Mouse (Mus musculus) cerebellum, adult 11 months (tissue): Measurements from ENCODE around the gene Zfp365.

Experiments used
- DNase-seq: peaks from one replicate; pipeline ENCODE4 v3.0.0; 2022

Gene Zfp365

DNA sequence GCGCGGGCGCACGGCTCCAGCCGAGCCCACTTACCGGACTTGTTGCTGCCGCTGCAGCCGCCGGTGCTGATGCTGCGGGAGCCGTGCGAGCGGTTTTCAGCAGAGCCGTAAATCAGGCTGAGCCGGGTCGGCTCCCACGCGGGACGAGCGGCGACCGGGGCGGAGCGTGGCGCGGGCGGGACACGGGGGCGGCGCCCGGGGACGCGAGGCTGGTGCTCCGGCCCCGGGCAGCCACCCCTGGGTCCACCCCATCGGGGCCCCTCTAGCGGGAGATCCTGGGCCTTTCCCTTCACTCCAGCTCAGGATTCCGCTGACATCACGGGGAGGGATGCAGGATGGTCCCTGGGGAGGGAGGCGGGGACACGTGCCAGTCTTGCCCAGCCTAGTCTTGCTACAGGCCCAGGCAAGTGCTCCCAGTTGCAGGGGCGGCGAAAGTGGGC lies at the start of gene Zfp365:
TSS of gene Zfp365 (minus strand) at position 326 of the 440 bp plus-strand sequence.
- peak; percentile 55 for DNase-seq

DNA sequence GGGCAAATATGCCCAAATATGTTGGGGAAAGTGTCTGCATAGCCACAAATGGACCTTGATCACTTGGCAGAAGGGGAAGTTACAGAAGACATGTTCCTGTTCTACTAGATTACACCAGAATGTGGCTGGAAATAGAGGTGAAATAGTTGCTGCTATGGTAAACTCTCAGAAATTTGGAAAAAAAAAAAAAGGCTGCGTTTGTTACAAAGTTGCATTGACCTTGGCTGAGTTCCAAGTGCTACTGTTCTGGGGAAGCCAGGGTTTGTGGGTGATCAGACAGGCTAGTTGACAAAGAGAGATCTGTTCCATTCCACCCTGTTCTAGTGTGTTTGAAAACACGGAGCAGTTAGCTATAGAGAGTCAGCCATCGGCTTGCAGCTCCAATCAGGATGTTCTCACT lies 47.5 kb upstream of the Zfp365 start:
- no peak for DNase-seq

DNA sequence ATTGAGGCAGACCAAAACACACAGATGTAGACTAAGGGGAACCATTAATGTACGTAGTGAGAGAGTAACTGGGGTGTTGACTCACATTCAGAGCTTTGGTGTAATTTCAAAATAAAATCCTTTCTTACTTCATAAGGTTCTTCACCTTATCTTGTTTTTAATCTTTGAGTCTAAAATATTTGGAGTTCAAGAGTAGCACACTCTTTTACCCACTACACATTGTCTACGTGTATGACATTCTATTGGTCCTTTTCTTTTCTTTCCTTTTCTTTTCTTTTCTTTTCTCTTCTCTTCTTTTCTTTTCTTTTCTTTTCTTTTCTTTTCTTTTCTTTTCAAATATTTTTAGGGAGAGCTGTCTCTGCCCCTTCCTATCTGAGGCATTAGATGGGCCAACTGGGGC lies 43.5 kb upstream of the Zfp365 start:
- no peak for DNase-seq

DNA sequence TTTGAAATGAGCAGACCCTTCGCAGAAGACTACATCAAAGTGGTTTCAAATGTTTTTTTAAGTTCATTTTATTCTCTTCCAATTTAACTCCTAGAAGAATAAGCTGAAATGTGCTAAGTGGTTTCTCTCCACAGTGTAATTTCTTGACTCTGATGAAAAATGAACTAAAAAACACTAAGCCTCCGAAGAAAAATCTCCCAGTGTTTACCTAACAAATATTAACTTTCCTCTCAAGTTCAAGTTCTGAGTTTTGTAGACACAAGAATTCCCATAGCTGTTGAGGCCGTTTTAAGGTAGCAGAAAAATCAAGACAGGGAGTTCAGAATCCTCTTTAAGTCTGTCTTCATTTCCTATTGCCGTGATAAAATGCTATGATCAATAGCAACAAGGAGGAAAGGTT lies 39.2 kb upstream of the Zfp365 start:
- no peak for DNase-seq

DNA sequence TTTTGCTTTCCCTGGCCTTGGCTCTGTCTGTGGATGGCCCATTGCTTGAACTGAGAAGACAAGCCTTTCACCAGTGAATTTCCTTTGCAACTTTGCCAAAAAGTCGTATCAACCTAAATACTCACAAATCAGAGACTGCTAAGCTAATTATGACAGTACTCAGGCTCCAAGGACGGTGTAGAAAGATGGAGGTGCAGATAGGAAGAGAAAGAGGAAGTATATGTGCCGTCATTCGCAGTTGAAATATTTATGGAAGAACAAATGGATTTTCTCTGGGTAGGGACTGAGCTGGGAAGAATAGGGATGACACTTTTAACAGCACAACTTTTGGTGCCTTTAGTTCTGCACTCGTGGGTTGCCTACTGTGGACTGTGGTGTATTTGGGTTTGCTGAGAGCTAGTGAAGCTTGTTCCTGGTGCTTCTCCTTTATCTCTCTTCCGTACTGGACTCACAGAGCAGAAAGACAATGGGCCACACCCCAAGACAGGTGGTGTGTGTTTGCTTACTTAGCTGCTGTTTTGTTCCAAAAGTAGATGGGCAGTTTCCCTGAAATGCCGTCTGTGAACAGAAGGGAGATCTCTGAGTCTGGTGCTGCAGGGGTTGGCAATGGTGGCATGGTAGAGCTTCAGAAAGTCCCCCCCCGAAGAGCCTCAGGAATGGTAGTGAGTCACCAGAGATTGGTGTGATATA lies 37.7 kb upstream of the Zfp365 start:
- DNase-seq, result no peak

DNA sequence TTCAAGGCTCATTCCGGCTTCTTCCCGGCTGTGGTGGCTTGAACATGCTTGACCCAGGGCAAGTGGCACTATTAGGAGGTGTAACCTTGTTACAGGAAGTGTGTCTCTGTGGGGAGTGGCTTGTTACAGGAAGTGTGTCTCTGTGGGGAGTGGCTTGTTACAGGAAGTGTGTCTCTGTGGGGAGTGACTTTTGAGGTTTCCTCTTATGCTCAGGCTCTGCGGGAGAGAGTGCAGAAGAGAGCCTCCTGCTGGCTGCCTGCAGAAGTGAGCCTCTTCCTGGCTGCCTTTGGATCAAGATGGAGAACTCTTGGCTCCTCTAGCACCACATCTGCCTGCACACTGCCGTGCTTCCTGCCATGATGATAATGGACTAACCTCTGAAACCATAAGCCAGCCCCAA lies 31.1 kb upstream of the Zfp365 start:
- no peak for DNase-seq

DNA sequence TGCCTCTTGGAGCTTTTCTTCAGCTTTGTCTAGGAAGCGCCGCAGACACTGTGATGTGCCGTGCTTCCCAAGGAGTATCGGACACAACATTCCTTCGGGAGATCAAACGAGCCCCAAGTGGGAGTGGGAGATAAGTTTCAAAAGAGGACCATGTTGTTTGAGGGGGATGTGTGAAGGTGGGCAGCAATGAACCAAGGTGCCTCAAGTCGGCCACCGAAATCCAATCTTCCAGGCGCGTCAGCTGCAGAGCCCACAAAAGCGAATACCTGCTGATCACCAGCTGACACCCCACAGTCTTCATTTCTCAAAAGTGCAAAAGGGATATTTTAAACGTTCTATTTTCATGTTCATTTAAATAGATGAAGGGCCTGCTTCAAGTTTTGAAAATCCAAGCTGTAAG lies 27.1 kb upstream of the Zfp365 start:
- no peak for DNase-seq

DNA sequence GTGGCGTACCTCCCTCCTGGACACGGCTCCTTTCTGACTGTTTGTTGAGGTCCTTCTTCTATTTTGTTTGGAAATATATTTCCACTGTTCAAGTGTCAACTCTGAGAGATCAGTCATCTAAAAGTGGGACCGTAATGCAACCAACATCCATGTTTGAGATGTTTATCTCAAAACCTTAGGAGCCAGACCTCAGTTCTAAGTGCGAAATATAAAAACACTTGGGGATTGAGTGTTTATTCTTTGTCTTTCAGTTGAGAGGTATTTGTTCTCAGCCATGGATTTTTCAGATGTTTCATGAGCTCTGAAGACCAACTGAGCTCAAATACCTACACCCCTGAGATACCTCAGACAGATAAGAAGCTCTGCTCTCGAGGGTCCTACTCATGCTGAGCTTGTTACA lies 25.3 kb upstream of the Zfp365 start:
- DNase-seq, result no peak

DNA sequence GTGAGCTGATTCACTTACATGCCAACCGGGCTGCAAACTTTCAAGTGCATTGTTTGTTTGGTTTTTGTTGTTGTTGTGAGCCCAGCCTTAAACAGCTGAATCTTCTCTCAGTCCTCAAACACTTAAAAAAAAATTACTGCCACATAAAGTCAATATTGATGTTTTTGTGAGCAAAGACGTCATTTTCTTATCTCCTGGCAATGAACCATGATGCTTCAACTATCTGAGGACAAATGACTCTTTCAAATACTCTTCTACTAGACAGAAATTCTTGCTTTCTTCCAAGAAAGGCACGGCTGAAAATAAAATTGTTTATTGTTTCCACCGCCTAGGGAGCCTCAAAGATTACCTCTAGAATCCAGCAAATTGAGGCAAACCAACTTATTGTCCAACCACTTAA lies 24.5 kb upstream of the Zfp365 start:
- no peak for DNase-seq

DNA sequence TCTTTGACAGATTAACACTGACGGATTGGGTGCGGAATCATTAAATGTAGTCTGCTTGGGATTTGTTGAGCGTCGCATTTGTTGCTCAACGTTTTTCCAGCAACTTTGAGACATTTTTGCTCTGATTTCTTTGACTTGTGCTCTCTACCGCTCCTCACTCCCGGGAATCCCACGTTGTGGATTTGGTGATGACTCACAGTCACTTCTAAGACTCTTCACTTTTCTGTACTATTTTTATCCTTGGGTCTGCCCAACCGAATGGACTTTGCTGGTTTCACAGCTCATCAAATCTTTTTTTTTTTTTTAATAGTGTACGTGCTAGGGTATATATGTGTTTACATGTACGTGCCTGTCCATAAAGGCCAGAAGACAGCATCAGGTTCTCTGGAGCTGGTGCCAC lies 20.3 kb upstream of the Zfp365 start:
- DNase-seq, result no peak

DNA sequence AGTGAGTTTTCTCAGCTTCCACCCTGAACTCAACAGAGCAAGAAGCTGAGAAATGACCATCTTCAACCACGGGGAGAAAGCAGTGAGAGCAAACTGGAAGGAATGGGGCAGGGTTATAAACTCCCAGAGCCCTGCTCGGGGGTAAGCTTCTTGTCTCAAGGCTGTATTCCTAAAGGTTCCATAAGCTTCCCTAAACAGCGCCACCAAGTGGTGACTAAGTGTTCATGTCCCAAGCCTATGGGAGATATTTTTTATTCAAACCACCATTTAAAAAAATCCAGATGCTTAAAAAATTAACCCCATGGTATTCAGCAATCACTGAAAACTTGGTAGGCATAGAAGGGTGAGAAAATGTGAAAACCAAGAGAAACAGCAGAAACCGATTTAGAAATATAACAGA lies 18.9 kb upstream of the Zfp365 start:
- DNase-seq, result no peak

DNA sequence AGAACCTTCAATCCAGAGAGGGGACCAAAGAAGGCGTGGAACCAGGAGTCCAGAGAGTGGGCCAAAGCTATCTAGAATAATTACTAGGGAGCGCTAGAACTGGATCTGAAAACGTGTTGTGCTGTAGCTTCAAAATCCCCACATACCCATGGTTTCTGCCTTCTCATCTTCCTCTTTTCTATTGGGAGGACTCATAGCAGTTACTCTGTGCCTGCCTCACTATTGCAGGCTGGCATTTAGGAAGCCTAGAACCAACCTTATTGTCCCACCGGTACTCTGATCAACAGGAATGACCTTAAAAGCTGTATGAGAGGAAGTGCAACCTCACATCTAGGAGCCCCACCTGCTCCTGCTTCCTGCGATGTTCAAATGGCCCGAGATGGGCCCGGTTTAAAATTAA lies 16.1 kb upstream of the Zfp365 start:
- DNase-seq, result no peak

DNA sequence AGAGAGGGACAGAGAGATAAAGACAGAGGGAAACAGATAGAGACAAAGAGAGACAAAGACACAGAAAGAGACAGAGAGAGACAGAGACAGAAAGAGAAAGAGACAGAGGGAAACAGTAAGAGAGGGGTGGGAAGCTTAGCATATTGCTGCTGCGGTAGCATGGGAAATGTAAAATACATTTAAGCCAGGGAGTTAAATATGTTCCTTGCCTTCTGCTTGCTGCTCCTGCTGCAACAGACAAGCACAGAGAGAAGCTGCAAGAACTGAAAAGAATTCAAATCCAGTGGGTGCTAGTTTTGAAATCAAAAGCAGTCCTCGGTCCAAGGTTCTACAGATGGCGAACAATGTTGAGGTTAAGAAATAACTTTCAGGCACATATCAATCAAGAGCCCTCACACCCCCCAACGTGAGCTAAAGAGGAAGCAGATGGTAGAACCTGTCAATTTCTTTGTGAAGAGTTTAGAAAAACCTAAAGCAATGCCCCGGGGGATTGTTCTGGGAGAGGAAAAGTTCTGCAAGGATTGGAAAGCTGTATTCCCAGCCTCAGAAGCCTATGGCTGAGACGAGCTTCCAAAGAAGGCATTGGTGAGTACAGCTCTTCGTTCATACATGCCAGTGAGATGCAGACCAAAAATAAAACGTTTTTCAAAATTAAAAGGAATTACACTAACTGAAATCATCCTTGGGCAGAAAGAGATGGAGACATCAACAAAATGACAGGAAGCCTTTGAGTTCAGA lies 15.4 kb upstream of the Zfp365 start:
- no peak for DNase-seq

DNA sequence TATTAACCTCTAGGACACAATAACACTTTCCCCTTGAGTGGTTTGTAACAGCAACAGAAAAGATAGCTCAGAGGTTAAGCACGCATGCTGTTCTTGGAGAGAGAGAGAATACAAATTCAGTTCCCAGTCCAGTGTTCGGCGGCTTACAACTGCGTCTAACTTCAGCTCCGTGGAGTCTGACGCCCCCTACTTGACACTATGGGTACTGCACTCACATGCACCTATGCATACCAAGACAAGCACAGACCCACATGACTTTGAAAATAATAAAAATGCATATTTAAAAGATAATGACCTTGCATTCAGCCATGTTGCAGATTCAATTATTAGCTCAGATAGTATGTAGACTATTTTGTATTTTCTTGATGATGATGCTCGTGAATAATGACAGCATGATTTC lies 11.6 kb upstream of the Zfp365 start:
- no peak for DNase-seq

DNA sequence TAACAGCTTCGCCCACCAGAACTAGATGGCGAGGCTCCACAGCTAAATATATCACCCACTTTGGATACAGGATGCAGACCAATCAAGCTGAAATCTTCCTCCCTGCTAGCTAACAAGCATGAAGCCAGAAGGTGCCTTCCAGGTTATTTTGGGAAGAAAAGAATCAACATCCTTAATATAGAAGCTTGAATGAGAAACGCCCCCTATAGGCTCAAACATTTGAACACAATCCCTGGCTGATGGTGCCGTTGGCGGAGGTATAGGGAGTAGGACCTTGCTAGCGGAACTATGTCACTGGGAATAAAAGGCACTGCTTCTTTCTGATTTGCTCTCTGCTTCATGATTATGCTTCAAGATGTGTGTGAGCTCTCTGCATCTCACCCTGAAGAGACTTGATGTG lies 9.3 kb upstream of the Zfp365 start:
- DNase-seq, result no peak

DNA sequence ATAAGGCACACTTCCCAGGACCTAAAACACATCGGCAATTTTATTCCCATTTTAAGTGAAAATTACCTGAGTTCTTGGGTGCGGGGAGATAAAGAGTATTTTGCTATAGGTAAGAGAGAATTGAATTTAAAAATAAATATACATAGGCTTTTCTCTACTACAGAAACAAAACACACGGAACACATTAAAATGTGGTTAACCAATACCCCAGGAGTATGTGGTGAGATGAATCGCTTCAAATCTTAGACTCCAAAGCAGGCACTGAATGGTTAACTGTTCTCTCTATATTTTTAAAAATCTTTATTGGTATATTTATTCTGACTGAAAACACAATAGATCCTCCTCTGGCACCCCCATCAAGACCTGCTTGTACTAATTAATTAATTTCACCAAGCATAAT lies 7.2 kb upstream of the Zfp365 start:
- DNase-seq, result no peak

DNA sequence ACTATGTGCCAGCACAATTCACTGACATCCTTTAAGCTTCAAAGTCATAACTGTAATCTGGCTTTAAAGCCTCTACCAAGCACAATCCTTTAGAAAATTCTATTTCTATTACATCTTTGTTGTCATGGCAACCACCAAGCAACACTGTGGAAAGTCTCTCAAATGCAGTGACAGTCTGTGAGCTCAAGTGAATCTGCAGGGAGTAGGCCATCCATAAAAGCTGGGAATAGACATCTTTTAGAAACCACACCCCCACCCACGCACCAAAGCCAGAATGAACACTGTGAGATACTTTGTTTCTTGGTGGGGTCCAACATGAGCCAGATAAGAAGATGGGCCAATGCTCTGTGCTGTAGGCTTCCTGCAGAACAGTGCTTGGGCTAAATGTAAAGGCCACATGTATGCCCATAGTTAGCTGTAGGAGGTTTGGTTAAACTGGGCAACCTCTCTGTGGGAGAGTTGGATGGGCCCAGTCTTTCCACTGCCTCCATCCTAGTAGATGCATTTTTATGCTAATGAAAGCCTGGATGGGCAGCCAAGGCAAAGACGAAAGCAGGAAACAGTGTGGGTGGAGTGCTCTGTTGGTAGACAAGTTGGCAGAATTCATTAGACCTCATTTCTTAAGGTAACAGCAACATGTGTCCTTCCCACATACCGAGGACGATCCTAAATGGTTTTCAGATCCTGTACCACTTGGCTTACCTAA lies 5.9 kb upstream of the Zfp365 start:
- no peak for DNase-seq

DNA sequence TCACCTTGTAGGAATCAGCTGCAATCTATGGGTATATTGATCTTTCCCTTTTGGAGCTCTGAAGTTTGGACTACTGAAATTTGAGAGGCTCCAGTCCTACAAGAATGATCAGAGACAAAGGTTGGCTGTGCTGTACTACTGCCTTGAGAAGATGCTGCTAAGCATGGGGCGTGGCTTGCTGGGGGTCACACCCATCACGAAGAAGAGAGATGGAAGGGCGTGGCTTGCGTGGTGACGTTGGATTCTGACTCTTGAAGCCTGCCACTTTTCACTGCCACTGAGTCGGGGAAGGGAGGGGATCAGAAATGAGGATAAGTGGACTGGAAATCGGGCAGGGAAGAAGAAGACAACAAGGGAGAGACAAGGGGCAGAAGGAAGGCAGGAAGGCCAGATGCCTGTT lies 4.9 kb upstream of the Zfp365 start:
- no peak for DNase-seq

DNA sequence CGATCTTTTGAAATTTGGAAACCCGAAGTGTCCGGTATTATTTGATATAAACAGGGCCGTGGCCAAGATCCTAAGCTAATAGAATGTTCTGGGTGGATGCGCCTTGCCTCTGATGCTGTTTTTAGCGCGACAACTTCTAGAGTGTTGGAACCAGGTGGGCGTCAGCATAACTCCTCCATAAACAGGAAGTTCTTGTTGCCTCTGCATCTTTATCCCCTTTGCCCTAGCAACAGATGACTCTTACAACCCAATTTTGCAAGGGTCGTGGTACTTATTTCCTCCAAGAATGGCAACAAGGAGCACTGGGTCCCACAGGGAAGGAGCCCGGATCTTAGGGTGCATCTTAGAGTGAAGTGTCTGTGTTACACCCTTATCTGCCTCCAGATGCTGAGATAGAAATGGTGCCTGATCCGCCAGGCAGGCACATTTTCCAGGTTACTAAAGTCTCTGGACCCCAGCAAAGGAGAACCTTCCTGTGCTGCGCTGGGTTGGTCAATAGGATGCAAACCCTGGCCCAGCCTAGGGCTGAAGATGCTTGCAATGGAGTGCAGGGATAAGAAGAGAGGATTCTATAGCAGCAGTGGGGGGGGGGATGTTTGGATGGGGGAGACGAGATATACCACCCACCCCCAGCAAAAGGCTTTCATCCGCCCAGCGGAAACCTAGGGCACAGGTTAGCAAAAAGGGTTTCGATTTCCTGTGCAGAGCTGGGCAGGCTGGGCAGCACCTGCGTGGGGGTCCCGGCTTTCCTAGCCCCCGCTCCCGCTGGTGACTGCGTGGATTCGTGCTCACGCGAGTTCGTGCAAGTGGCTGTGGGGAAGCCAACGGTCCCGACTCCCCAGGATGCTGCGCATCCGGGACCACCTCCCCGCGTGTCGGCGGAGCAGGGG lies 770 bp downstream of the Zfp365 start:
- DNase-seq, result no peak

DNA sequence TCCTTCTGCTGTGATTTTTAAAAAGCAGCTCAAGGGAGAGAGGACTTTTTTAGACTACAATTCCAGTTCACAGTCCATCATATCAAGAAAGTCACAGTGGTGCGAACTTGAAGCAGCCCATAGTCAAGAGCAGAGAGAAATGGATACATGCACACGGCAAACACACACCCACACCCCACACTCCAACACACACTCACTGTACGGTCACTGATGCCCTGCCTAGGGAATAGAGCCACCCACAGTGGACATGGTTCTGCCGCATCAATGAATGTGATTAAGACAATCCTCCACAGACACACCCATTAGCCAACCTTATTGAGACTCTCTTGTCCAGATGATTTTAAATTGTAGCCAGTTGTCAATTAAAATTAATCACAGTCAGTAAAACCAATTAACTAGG lies 4.5 kb downstream of the Zfp365 start:
- no peak for DNase-seq

DNA sequence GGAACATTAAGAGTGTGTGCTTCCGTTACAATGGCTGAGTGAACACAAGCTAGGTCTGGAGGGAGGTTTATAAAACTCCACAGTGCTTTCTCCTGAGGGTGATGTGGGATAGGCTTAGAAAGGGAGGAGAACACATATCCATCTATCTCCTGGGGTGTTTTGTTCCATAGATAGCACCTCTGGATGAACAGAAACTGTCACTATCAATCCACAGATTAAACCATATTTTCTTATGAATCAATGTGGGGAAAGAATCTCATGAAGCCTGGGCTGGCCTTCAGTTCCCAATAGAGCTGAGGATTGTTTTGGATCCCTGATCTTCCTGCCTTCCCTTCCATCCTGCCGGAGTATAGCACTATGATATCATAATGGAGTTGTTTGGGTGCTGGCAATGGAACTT lies 5.5 kb downstream of the Zfp365 start:
- no peak for DNase-seq

DNA sequence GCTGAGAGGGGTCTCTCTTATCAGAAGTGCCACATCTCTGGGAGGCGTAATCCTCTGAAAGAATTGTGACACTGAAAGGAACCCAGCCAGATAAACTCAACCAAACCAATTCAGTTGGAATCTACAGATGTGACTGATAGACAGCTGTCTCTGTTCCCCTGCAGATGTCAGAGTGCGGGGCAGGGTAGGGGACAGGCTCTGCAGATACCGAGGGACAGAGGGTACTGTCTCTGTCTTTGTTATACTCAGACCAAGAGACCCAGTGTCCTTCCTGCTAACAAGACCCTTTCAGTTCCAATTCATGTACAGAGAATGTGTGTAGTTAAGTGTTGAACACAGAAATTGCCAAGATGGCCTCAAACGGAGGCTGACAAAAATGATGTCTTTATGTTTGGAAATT lies 6.4 kb downstream of the Zfp365 start:
- no peak for DNase-seq

DNA sequence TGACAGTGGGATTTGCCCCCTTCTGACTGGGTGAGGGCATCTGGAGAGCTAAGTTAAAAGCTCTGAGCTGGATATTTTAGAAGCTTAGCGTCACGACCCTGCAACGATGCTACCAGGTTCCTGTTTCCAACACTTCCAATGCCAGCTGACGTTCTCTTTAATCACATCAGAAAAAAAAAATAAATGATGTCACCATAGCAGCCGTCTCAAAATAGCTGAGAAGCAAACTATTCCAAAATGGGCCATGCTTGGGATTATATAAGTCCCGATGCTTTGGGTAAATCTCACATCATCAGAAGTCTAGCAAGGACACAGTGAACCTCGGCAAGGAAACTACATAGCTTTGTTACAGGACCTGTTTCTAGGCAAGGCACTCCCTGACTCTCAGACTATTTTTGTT lies 9.1 kb downstream of the Zfp365 start:
- DNase-seq, result no peak
